Mouse (Mus musculus): ENCODE measurements around the gene Tmem11. TPM values are rescaled to one million over a fixed set of nuclear protein-coding genes. Genes with fewer than 3 reads are reported as not detected.

The Tmem11 gene
- total RNA-seq (2012; rRNA removed), result 42.6 and 50.0 TPM in 2 replicates

DNA sequence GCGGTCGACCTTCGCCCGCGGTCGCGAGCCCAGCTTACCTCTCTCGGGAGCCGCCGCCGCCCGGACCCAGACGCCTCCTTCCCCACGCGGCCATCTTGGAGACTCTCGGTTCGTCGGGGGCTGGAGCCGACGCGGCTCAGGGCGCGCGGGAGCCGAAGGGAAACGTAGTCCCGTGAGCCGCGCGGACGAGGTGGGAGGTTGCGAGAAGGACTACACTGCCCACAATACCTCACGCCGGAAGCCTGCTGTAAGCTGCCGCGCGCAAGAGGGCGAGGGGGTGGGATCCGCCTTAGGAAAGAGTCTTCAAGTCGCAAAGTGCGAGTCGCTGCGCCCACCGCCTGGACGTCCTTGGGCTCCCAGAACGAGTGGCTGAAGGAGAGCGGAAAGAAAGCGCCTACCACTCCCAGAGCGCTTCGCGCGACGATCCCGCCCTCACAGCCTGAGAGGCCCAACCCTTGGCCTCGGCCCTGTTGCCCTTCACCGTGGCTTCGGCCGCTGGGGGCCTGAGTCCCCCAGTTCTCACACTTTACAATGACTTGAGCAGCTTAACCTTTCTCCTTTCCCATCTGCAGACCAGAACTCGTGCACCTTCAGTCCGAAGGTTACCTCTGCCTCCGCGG is at the start of gene Tmem11:
TSS of gene Tmem11 (minus strand) at position 598 of the 620 bp plus-strand sequence.
- TF ChIP-seq MAFK (IDR thresholded peaks at IDR 0.05; ENCODE audit: insufficient read depth, low read depth, low read length), result no peak
- peak; percentile 97 for TF ChIP-seq HCFC1 (IDR thresholded peaks at IDR 0.05; ENCODE audit: borderline replicate concordance, insufficient read depth, low read length)
- no peak for TF ChIP-seq CHD2 (IDR thresholded peaks at IDR 0.05; ENCODE audit: low read depth, low read length)
- no peak for TF ChIP-seq ZC3H11A (IDR thresholded peaks at IDR 0.05; ENCODE audit: borderline replicate concordance, low read depth, low read length)
- TF ChIP-seq ZNF384 (IDR thresholded peaks at IDR 0.05; ENCODE audit: low read depth, low read length), result no peak
- Histone ChIP-seq H3K9me3 (ENCODE audit: control insufficient read depth, insufficient read depth, low read depth, low read length) (no peaks in the 10 kb centered on the region), H3K36me3 (ENCODE audit: control insufficient read depth, insufficient read depth, low read length, poor library complexity, severe bottlenecking) (peaks cover 16% of the 10 kb centered on the region), H3K9ac (ENCODE audit: insufficient read depth, low read depth, low read length, poor library complexity, severe bottlenecking) (peak within 1 kb of the TSS; percentile 100), H3K4me1 (ENCODE audit: control insufficient read depth in 2 of 2, insufficient read depth in 2 of 2, low read length in 2 of 2, poor library complexity in 1 of 2) (peaks cover 8 to 11% of the 10 kb centered on the region in 2 experiments; a peak in 2 of 4 replicates), H3K4me3 (ENCODE audit: insufficient read depth in 1 of 2, low read depth in 1 of 2, low read length in 2 of 2, poor library complexity in 1 of 2, severe bottlenecking in 1 of 2) (peak within 1 kb of the TSS; percentile 86 to 100), H3K27ac (ENCODE audit: insufficient read depth, low read depth, low read length, poor library complexity, severe bottlenecking) (peak within 1 kb of the TSS; percentile 95)
- in situ Hi-C loops (cut with MboI; ENCODE audit: low sequenced_read_pairs in 2 of 2, unreplicated experiment in 2 of 2), result no loop called here
- peak; percentile 97 for DNase-seq (ENCODE audit: low read depth, low spot score)

DNA sequence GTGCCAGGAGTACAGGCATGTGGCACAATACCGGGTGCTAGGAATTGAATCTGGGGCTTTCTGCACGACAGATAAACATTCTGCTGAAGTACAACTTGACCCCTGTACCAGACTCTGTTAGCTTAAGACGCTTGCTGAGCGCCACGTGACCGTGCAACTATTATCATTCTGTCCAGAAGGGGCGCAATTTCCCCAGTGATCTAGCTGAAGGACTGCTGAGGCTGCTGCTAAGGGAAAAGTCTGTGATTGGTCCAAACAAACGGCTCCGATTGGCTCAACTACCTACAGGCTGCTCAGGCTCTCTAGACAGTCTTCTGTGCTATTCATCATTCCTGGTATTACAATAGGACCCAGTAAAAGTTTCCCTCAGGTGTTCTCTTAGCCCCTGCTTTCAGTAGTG is 48.2 kb upstream of the Tmem11 start:
- peaks cover 17 to 34% of the 10 kb centered on the region in 2 experiments for H3K4me1 ChIP-seq (ENCODE audit: control insufficient read depth in 2 of 2, insufficient read depth in 2 of 2, low read length in 2 of 2, poor library complexity in 1 of 2)
- DNase-seq (ENCODE audit: low read depth, low spot score), result peak; percentile 97
- in situ Hi-C loops (cut with MboI; ENCODE audit: low sequenced_read_pairs in 2 of 2, unreplicated experiment in 2 of 2), result no loop called here
- peak overlapping the region; percentile 25 to 52; a peak in 1 of 4 replicates for H3K4me3 ChIP-seq (ENCODE audit: insufficient read depth in 1 of 2, low read depth in 1 of 2, low read length in 2 of 2, poor library complexity in 1 of 2, severe bottlenecking in 1 of 2)
- H3K36me3 ChIP-seq (ENCODE audit: control insufficient read depth, insufficient read depth, low read length, poor library complexity, severe bottlenecking), result no peaks in the 10 kb centered on the region; the same call in 1 of the 2 replicates
- peak; percentile 34; the same call in 1 of the 2 replicates for TF ChIP-seq HCFC1 (IDR thresholded peaks at IDR 0.05; ENCODE audit: borderline replicate concordance, insufficient read depth, low read length)
- TF ChIP-seq ZNF384 (IDR thresholded peaks at IDR 0.05; ENCODE audit: low read depth, low read length), result no peak
- TF ChIP-seq CHD2 (IDR thresholded peaks at IDR 0.05; ENCODE audit: low read depth, low read length), result 0 out of 2 replicates have a peak, but pooled peaks have one; percentile 54
- 0 out of 2 replicates have a peak, but pooled peaks have one; percentile 15 for TF ChIP-seq ZC3H11A (IDR thresholded peaks at IDR 0.05; ENCODE audit: borderline replicate concordance, low read depth, low read length)
- TF ChIP-seq MAFK (IDR thresholded peaks at IDR 0.05; ENCODE audit: insufficient read depth, low read depth, low read length), result peak; percentile 81
- H3K27ac ChIP-seq (ENCODE audit: insufficient read depth, low read depth, low read length, poor library complexity, severe bottlenecking), result peak overlapping the region; percentile 18; the same call in 1 of the 2 replicates
- no peaks in the 10 kb centered on the region for H3K9me3 ChIP-seq (ENCODE audit: control insufficient read depth, insufficient read depth, low read depth, low read length)
- H3K9ac ChIP-seq (ENCODE audit: insufficient read depth, low read depth, low read length, poor library complexity, severe bottlenecking), result peak overlapping the region; percentile 40; the same call in 1 of the 2 replicates

DNA sequence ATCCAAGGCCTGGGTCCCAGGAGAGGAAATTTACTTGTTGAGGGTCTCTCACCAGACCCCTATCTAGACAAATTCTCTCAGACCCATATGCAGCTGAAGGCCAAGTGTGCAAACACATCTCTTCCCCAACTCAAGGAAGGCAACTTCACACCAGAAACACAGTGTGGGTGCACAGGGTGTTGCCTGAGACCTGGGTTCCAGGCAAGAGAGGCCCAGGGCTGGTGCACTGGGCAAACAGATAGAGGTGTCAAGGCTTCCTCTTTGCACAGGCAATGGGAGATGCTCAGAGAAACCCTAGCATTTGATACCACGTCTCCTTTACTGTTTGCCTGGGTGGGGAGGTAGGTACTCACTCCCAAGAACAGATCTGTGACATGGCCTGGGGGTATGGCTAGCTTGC is 45.9 kb upstream of the Tmem11 start:
- in situ Hi-C loops (cut with MboI; ENCODE audit: low sequenced_read_pairs in 2 of 2, unreplicated experiment in 2 of 2), result no loop called here
- Histone ChIP-seq H3K27ac (ENCODE audit: insufficient read depth, low read depth, low read length, poor library complexity, severe bottlenecking) (peak overlapping the region; percentile 49; the same call in 1 of the 2 replicates), H3K4me3 (ENCODE audit: insufficient read depth in 1 of 2, low read depth in 1 of 2, low read length in 2 of 2, poor library complexity in 1 of 2, severe bottlenecking in 1 of 2) (no peak overlapping the region), H3K36me3 (ENCODE audit: control insufficient read depth, insufficient read depth, low read length, poor library complexity, severe bottlenecking) (peaks cover 7% of the 10 kb centered on the region; the same call in 1 of the 2 replicates), H3K9ac (ENCODE audit: insufficient read depth, low read depth, low read length, poor library complexity, severe bottlenecking) (no peak overlapping the region), H3K9me3 (ENCODE audit: control insufficient read depth, insufficient read depth, low read depth, low read length) (no peaks in the 10 kb centered on the region), H3K4me1 (ENCODE audit: control insufficient read depth in 2 of 2, insufficient read depth in 2 of 2, low read length in 2 of 2, poor library complexity in 1 of 2) (peaks cover 17 to 40% of the 10 kb centered on the region in 2 experiments)
- TF ChIP-seq CHD2 (IDR thresholded peaks at IDR 0.05; ENCODE audit: low read depth, low read length), result no peak
- no peak for TF ChIP-seq ZNF384 (IDR thresholded peaks at IDR 0.05; ENCODE audit: low read depth, low read length)
- no peak for TF ChIP-seq MAFK (IDR thresholded peaks at IDR 0.05; ENCODE audit: insufficient read depth, low read depth, low read length)
- no peak for TF ChIP-seq ZC3H11A (IDR thresholded peaks at IDR 0.05; ENCODE audit: borderline replicate concordance, low read depth, low read length)
- no peak for DNase-seq (ENCODE audit: low read depth, low spot score)

DNA sequence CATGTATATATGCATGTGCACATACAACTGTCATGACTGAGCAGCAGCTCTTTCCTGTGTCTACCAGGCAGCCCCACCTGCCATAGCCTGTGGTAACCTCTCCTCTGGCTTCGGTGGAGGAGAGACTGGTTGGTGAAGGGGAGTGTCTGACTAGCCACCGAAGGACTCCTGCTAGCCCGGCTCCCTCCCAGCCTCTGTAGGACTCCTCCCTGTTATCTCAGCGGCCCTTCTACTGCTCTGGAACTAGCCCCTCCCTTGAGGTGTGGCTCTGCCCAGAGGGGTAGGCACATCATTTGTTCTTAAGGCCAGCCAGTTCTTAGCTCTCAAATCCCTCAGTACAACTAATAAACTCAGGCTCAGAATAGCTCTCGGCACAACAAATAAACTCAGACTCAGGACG is 45.4 kb upstream of the Tmem11 start:
- Histone ChIP-seq H3K36me3 (ENCODE audit: control insufficient read depth, insufficient read depth, low read length, poor library complexity, severe bottlenecking) (peaks cover 9% of the 10 kb centered on the region; the same call in 1 of the 2 replicates), H3K4me1 (ENCODE audit: control insufficient read depth in 2 of 2, insufficient read depth in 2 of 2, low read length in 2 of 2, poor library complexity in 1 of 2) (peaks cover 17 to 40% of the 10 kb centered on the region in 2 experiments), H3K27ac (ENCODE audit: insufficient read depth, low read depth, low read length, poor library complexity, severe bottlenecking) (peak overlapping the region; percentile 49), H3K4me3 (ENCODE audit: insufficient read depth in 1 of 2, low read depth in 1 of 2, low read length in 2 of 2, poor library complexity in 1 of 2, severe bottlenecking in 1 of 2) (0 out of 4 replicates have a peak overlapping the region, but pooled peaks have one; percentile 9 to 27), H3K9me3 (ENCODE audit: control insufficient read depth, insufficient read depth, low read depth, low read length) (no peaks in the 10 kb centered on the region), H3K9ac (ENCODE audit: insufficient read depth, low read depth, low read length, poor library complexity, severe bottlenecking) (no peak overlapping the region)
- no peak for DNase-seq (ENCODE audit: low read depth, low spot score)
- TF ChIP-seq MAFK (IDR thresholded peaks at IDR 0.05; ENCODE audit: insufficient read depth, low read depth, low read length), result no peak
- no peak for TF ChIP-seq ZNF384 (IDR thresholded peaks at IDR 0.05; ENCODE audit: low read depth, low read length)
- no peak for TF ChIP-seq HCFC1 (IDR thresholded peaks at IDR 0.05; ENCODE audit: borderline replicate concordance, insufficient read depth, low read length)
- no peak for TF ChIP-seq ZC3H11A (IDR thresholded peaks at IDR 0.05; ENCODE audit: borderline replicate concordance, low read depth, low read length)
- TF ChIP-seq CHD2 (IDR thresholded peaks at IDR 0.05; ENCODE audit: low read depth, low read length), result no peak
- in situ Hi-C loops (cut with MboI; ENCODE audit: low sequenced_read_pairs in 2 of 2, unreplicated experiment in 2 of 2), result no loop called here
